31 mouse cellular contexts compared by ENCODE assay signal in the genomic region with DNA sequence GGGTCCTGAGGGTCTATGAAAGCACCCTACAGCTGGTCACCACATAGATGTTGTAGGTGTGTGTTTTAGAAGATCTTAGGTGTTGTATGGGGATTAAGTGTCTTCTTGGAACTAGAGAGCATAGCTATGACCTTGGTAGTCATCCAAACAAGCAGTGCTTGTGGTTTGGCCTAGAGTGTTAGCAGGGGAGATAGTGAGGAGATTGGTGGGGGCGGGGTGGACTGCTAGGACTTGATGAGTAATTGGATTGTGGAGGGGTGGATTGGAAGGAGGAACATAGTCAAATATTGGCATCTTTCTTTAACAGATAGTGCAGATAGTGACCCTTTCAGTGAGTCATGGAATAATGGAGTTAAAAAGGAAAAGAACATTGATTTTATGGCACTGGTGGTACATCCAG. TPM values are rescaled to one million over a fixed set of nuclear protein-coding genes. Genes with fewer than 3 reads are reported as not detected.
DNase-seq lines count a peak whose midpoint lies in the region; ATAC-seq and TF ChIP-seq lines count a peak whose summit lies in the region.
"Had no signal": no experiment of that assay in that cellular context is flagged by ENCODE, and none has a peak within 500 bp of the region (broad histone marks: within the 10 kb centered on the region; RNA-seq: fewer than 3 reads in every experiment).

No protein-coding gene starts in this region.

- no peak for TF ChIP-seq RAD21 in MEL (IDR thresholded peaks at IDR 0.05; ENCODE audit: low read depth, low read length)

- H3K27ac ChIP-seq in gastrocnemius, adult 2 months: peak overlapping the region; percentile 35; the same call in 1 of the 2 replicates
- no peak overlapping the region for H3K27ac ChIP-seq in MEL (ENCODE audit: control insufficient read depth, low read depth, low read length)
- H3K27ac ChIP-seq: embryonic facial prominence, embryonic 12.5 days; forebrain, embryonic 10.5 days; forebrain, embryonic 15.5 days; intestine, embryonic 15.5 days; liver, embryonic 13.5 days; midbrain, embryonic 12.5 days; neural tube, embryonic 13.5 days had no signal

- TF ChIP-seq CTCF in gastrocnemius, adult 2 months (IDR thresholded peaks at IDR 0.05): no peak
- no peak for TF ChIP-seq CTCF in MEL (IDR thresholded peaks at IDR 0.05 in 2 of 3, conservative IDR thresholded peaks at IDR 0.05 in 1 of 3; ENCODE audit: control insufficient read depth in 1 of 3, insufficient read depth in 1 of 3, low read depth in 2 of 3, low read length in 3 of 3, poor library complexity in 1 of 3, severe bottlenecking in 1 of 3)

- intact Hi-C loops in gastrocnemius, adult 2 months (cut with DNase I): loop anchor here (10.0 kb wide), 1 partner anchor 989 kb away; a partner anchor contains a TSS

- H3K9me3 ChIP-seq in MEL (replicated peaks; ENCODE audit: insufficient read depth, low read length): no peaks in the 10 kb centered on the region
- H3K9me3 ChIP-seq: embryonic facial prominence, embryonic 12.5 days; forebrain, embryonic 10.5 days; forebrain, embryonic 15.5 days; intestine, embryonic 15.5 days; liver, embryonic 13.5 days; midbrain, embryonic 12.5 days; neural tube, embryonic 13.5 days had no signal

- H3K4me3 ChIP-seq in gastrocnemius, adult 2 months: no peak overlapping the region
- no peak overlapping the region for H3K4me3 ChIP-seq in MEL (ENCODE audit: control insufficient read depth in 1 of 2, insufficient read depth in 1 of 2, low read depth in 2 of 2, low read length in 2 of 2)
- H3K4me3 ChIP-seq: embryonic facial prominence, embryonic 12.5 days; forebrain, embryonic 10.5 days; forebrain, embryonic 15.5 days; intestine, embryonic 15.5 days; liver, embryonic 13.5 days; megakaryocyte, embryonic 14.5 days; midbrain, embryonic 12.5 days; myocyte; neural tube, embryonic 13.5 days had no signal

- no peaks in the 10 kb centered on the region for H3K27me3 ChIP-seq in MEL (ENCODE audit: control insufficient read depth in 1 of 2, insufficient read depth in 2 of 2, low read length in 2 of 2)
- H3K27me3 ChIP-seq: CH12.LX; forebrain, embryonic 15.5 days; intestine, embryonic 15.5 days; liver, embryonic 13.5 days; neural tube, embryonic 13.5 days had no signal

- peak; percentile 29 for DNase-seq in gastrocnemius, adult 2 months
- no peak for DNase-seq in gastrocnemius, postnatal 10 days
- DNase-seq in 3T3-L1 (ENCODE audit: low read depth, low spot score) (peak; percentile 73), MEL (ENCODE audit: low read depth, low spot score) (peak; percentile 13)
- DNase-seq in adrenal gland, postnatal 25 days: peak; percentile 36
- no peak for DNase-seq in layer of hippocampus, adult 9-10 months (ENCODE audit: low spot score)
- DNase-seq: cerebellum, adult 11-12 months; cerebellum, adult 9-11 months; embryo, embryonic 11 days; kidney, adult 2 months; kidney, postnatal 36 days; layer of hippocampus, postnatal 36 days; left cerebral cortex, postnatal 4 days; liver, embryonic 13.5 days; lung, adult 18-20 months; lung, postnatal 4 days; retina, postnatal 1 day; right cerebral cortex, postnatal 14 days; thymus, postnatal 14 days had no signal

- no peaks in the 10 kb centered on the region for H3K4me1 ChIP-seq in MEL (ENCODE audit: control insufficient read depth in 1 of 2, insufficient read depth in 2 of 2, low read length in 2 of 2)
- H3K4me1 ChIP-seq: embryonic facial prominence, embryonic 12.5 days; intestine, embryonic 15.5 days; liver, embryonic 13.5 days; midbrain, embryonic 12.5 days had no signal

- H3K9ac ChIP-seq in MEL (ENCODE audit: control insufficient read depth, low read depth, low read length, poor library complexity, severe bottlenecking): no peak overlapping the region
- H3K9ac ChIP-seq: embryonic facial prominence, embryonic 12.5 days; forebrain, embryonic 15.5 days; intestine, embryonic 15.5 days; liver, embryonic 13.5 days; midbrain, embryonic 12.5 days; neural tube, embryonic 13.5 days had no signal

- no peak for ATAC-seq in inflammation-experienced regulatory T-cells, adult 6 months
- ATAC-seq: forebrain, embryonic 15.5 days; hindbrain, embryonic 16.5 days; intestine, embryonic 15.5 days; lung, postnatal 0 days had no signal

- H3K79me2 ChIP-seq in MEL (ENCODE audit: control insufficient read depth, insufficient read depth, low read length, poor library complexity): no peaks in the 10 kb centered on the region

- no peak for TF ChIP-seq EP300 in MEL (IDR thresholded peaks at IDR 0.05; ENCODE audit: low read depth in 1 of 2, low read length in 2 of 2)

- H3K36me3 ChIP-seq in MEL (ENCODE audit: control insufficient read depth in 1 of 2, insufficient read depth in 2 of 2, low read length in 2 of 2): no peaks in the 10 kb centered on the region
- H3K36me3 ChIP-seq: intestine, embryonic 15.5 days; liver, embryonic 13.5 days had no signal

- no peak for TF ChIP-seq POLR2A in MEL (IDR thresholded peaks at IDR 0.05; ENCODE audit: control insufficient read depth in 1 of 2, insufficient read depth in 1 of 2, low read depth in 1 of 2, low read length in 2 of 2, poor library complexity in 1 of 2)

TF ChIP-seq in MEL, 35 proteins besides CTCF, POLR2A, EP300 and RAD21:
- TF ChIP-seq TCF12 (IDR thresholded peaks at IDR 0.05; ENCODE audit: low read depth, low read length) (no peak), RCOR1 (IDR thresholded peaks at IDR 0.05; ENCODE audit: low read depth, low read length) (peak; percentile 10; the same call in 1 of the 2 replicates)

RNA-seq across cellular contexts. Expression of a gene that starts 1.5 kb away (rescaled TPM):
- total RNA-seq in gastrocnemius, adult 2 months (2021): 10 to 100 TPM; 14.1 to 15.4 TPM
- total RNA-seq in gastrocnemius, postnatal 10 days (2021): 100 to 1,000 TPM; 624 to 636 TPM
- not detected in 2 replicates for total RNA-seq in MEL (2012; rRNA removed)
- not detected for polyA plus RNA-seq in MEL (2012; ENCODE audit: insufficient read depth in 1 of 2, insufficient read length in 2 of 2, low read depth in 1 of 2, low replicate concordance in 2 of 2, missing spikeins in 1 of 2)
- 100 and 126 TPM in 2 replicates for total RNA-seq in adrenal gland, postnatal 25 days (2021)
- 10 to 100 TPM; 14.3 to 39.7 (median 19.2) TPM for polyA plus RNA-seq in inflammation-experienced regulatory T-cells, adult 6 months (2017; shearing (Covaris generic))

Comparison
In these comparisons a context has a peak if more than half of its experiments do, and no peak if none do; other contexts are left out.
1. DNase-seq: peak in gastrocnemius, adult 2 months (single experiment), 3T3-L1 (single experiment), MEL (single experiment) and adrenal gland, postnatal 25 days (single experiment); none in gastrocnemius, postnatal 10 days (single experiment) and layer of hippocampus, adult 9-10 months (single experiment).
2. RNA of a gene that starts 1.5 kb away (total RNA-seq): 624 to 636 TPM in gastrocnemius, postnatal 10 days, 100 to 126 TPM in adrenal gland, postnatal 25 days and 14.1 to 15.4 TPM in gastrocnemius, adult 2 months; not detected in MEL; every median in the first group is over 10 times any median in the second.